Mouse (Mus musculus): Measurements from ENCODE around the gene Rps26.

Rps26 gene

DNA sequence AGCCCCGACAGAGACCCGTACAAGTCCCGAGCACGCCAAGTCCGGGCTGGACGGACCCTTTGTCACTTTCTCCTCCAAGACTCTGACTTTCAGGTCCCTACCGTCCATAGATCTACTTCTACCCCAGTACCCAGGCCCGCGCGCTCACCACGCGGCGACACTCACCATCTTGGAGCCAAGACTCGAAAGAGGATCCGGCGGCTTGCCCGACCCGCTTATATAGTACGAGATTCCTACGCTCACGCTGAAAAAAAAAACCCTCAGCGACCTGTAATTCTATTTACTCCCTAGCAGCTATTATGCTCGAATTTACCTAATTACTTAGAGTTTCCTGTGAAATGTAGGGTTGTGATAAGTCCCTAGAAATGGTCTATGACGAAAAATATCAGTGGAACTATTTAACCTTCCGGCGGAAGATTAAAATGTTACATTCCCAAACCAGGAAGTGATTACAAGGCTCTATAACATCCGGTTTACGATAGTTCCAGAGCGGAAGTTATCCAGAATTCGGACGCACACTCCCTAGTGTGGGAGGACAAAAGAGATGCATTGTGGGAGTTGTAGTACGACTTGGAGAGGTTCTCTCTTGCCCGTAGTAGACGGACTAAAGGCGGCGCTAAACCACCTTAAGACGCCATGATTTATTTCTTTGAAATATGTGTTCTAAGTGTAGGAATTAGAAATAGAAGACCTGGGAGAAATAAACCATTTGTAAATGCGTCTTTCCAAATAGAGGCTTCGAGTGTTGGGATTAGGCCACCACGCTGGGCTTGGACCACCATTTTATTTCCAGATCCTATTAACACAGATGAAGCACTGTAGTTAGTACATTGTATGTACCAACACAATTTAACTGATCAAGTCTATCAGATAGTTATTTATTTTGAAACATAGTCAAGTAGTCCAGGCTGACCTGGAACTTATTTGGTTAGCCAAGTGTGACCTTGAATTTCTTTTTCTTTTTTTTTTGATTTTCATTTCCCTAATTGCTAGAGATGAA lies at the start of gene Rps26:
Gene Rps26 (minus strand): TSS at position 437 of the 1,000 bp plus-strand sequence.
- peak; percentile 89 to 90 for DNase-seq (ENCODE audit: low spot score in 2 of 2)

DNA sequence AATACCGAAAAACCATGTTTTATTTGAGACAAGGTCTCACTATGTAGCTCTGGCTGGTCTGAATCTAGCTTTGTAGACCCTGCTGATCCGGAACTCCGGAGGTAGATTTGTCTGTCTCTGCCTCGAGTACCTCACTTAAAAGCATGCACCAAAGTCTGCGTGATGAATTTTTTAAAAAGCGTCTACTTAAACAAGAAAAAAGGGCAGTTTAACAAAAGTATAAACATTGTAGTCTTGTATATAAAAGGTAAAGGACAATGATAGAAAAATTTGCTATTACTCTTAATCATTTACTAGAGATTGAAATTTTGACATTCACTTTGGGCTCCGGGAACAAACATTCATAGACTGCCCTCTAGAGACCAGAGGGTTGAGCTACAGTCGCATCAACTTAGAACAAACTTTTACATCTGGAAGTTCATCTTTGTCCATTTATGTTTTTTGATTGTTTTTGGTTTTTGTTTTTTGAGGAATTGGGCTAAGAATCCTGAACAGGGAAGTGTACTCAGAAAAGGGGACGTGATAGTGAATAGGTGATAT lies 48.0 kb upstream of the Rps26 start:
- no peak for DNase-seq (ENCODE audit: low spot score in 2 of 2)

- peak; percentile 80 to 84 for DNase-seq (ENCODE audit: low spot score in 2 of 2)
Observed at GRCm38 (mm10) chr10:128673763-128674468, 47.4 kb upstream of the Rps26 start, which contains the start of gene Suox. Suox (minus strand) TSS chr10:128674073.

DNA sequence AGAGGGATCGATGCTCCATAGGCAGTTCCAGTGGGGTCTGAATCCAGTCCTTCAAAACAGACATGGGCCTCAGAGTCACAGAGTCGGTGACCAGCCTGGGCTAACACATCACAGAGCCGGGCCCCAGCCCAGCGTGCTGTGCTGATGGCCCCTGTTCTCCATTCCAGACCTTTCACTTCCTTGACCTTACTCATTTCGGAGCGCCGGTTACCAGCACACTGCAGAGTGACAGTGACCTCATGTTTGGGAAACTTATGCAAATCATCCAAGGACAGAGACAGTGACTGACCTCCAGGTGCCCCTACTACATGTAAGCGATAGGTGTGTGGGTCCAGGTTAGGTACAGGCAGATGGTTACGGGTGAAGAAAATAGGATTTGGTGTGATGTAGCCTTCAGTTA lies 44.6 kb upstream of the Rps26 start:
- no peak for DNase-seq (ENCODE audit: low spot score in 2 of 2)

GRCm38 (mm10) chr10:128668790-128669672 lies 42.5 kb upstream of the Rps26 start:
- DNase-seq (ENCODE audit: low spot score in 2 of 2), result peak; percentile 64 to 65

DNA sequence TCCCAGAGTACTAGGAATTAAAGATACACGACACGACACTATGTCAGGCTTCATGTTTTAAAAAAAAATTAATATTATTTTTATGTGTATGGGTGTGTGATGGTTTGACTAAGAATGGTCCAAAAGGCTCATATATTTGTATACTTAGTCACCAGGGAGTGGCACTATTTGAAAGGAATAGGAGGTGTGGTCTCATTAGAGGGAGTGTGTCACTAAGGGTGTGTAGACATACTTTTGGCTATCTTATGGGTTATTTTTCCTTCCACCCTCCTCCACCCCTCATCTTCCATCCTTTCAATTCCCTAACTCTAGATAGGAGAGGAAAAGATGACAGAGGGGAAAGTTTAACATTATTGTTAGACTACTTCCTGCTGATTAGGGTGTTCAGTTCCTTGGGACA lies 39.3 kb upstream of the Rps26 start:
- DNase-seq (ENCODE audit: low spot score in 2 of 2), result no peak

DNA sequence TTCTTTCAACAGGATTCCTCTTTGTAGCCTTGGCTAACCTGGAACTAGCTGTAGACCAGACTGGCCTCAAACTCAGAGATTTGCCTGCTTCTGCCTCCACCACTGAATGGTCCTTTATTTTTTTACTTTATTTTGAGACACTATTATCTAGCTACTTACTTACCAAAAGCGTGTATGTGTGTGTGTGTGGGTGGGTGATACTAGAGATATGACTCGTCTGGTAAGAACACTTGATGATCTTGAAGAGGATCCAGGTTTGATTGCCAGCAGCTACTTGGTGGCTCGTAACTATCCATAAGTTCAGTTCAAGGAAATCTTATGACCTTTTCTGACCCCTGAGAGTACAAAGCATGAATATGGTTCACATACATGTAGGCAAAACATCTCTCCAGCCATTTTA lies 38.8 kb upstream of the Rps26 start:
- DNase-seq (ENCODE audit: low spot score in 2 of 2), result no peak

DNA sequence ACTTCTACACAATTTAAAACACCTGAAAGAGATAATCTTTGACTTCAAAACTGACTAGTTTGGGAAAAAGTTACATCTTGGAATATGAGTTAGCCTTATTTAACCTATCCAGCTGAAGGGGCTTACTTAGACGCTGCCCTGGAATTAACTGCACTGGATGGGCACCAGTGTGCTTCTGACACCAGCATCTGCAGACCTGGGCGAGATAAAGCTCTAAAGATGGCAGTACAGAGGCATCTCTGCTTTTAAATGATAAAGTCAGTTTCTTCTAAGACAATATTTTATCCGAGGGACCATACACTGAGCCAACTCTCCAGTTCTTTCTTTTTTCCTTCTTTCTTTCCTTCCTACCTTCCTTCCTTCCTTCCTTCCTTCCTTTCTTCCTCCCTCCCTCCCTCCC lies 38.3 kb upstream of the Rps26 start:
- no peak for DNase-seq (ENCODE audit: low spot score in 2 of 2)

DNA sequence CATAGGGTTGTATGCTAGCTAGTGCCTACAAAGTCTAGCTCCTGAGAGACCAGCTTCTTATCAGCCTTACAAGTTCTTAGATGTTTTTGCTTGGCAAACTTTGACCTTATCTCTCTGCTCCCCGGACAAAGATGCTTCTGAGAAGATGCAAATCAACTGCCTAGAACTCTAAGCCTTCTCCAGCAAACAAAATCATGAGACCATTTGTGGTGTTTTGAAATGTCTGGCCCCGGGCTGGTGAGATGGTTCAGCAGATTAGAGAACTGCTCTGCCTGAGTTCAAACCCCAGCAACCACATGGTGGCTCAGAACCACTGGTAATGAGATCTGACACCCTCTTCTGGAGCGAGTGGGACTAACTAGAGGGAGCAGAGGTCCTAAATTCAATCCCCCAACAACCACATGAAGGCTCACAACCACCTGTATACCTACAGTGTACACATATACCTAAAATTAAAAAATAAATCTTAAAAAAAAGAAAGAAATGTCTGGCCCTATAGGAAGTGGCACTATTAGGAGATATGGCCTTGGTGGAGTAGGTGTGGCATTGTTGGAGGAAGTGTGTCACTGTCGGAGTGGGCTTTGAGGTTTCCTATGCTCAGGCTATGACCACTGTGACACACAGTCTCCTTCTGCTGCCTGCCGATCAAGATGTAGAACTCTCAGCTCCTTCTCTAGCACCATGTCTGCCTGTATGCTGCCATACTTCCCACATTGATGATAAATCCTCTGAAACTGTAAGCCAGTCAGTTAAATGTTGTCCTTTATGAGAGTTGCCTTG lies 37.1 kb upstream of the Rps26 start:
- DNase-seq (ENCODE audit: low spot score in 2 of 2), result no peak

DNA sequence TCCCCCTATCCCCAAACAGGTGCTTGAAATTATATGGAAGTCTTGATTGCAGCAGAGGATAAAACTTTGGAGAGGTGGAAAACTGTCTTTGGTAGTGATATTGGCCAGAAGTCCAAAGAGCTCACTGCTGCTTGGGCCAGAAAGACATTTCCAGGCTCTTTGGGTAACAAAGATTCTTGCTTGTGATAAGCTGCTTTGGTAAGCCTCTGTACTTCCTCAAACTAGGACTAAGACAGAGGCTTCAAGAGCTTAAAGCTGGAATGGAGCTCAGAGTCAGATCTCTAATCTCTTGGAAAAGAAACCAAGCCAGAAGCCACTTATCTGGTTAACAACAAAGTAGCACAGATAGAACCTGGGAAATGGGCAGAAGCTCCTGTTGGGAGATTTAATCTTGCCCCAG lies 35.9 kb upstream of the Rps26 start:
- no peak for DNase-seq (ENCODE audit: low spot score in 2 of 2)

DNA sequence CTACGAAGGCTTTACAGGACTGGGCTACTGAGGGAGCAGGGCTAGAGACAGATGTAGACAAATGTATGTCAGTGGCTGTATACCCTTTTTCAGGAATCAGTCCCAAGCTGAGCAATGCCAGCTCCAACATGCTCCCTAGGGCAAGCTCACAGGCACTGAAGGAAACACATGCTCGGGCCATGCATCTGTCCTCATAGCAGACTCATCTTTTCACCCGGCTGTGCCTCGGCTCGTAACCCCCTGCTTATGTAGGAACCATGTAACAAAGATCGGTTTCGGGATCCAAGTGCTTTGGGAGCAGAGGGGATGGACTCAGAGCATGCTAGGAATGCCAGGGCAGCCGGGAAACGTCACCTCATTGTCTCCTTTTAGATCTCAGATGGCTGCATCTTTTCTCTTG lies 32.9 kb upstream of the Rps26 start:
- DNase-seq (ENCODE audit: low spot score in 2 of 2), result no peak

DNA sequence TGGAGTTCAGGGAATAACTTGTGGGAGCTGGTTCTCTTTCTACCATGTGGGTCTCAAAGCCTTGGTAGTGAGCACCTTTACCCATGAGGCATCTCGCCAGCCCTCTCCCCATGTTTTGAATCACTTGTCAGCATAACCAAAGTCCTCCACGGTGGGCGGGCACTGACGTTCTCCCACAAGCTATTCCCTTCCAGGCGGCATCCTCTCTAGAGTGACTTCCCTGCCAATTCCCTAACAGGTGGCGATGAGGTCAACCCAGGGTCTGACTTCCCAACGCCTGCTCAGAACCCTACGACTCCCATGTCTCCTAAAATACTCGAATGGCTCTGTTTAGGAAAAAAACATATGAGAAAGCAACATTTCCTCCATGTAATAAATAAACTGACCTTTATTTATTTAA lies 31.3 kb upstream of the Rps26 start:
- DNase-seq (ENCODE audit: low spot score in 2 of 2), result no peak

DNA sequence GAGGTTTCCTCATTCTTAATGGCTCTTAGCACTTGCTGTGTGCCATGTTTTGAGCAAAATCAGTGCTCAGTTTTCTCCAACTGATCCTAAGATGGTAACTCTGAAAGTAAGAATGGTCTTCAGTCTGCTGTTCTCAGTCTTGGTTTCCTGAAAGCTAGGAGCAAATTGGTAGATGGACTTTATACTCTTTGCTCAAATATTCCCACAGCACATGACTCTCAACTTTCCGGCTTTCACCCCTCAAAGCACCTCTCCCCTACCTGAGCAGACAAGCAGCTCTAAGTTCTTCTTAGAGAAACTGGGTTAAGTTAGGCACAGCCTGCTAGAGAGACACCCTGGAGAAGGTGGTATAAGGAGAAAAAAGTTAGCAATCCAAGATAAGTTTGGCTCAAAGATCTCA lies 30.2 kb upstream of the Rps26 start:
- no peak for DNase-seq (ENCODE audit: low spot score in 2 of 2)

DNA sequence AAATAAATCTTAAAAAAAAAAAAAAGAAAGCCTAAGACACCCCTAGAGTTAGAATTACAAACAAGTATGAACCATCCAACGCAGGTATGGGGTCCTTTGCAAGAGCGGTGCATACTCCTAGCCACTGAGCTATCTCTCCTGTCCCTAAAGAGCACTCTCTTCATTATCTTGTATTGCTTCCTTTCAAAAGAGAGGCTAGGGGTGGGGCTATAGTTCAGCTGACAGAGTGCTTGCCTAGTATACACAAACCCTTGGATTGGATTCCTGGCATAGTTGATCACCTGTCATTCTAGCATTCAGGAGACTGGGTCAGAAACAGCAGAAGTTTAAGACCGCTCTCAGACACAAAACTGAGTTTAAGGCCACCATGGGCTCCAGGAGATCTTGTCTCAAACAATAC lies 28.7 kb upstream of the Rps26 start:
- DNase-seq (ENCODE audit: low spot score in 2 of 2), result no peak

- DNase-seq (ENCODE audit: low spot score in 2 of 2), result no peak
Observed at GRCm38 (mm10) chr10:128653866-128654265, 27.3 kb upstream of the Rps26 start.

DNA sequence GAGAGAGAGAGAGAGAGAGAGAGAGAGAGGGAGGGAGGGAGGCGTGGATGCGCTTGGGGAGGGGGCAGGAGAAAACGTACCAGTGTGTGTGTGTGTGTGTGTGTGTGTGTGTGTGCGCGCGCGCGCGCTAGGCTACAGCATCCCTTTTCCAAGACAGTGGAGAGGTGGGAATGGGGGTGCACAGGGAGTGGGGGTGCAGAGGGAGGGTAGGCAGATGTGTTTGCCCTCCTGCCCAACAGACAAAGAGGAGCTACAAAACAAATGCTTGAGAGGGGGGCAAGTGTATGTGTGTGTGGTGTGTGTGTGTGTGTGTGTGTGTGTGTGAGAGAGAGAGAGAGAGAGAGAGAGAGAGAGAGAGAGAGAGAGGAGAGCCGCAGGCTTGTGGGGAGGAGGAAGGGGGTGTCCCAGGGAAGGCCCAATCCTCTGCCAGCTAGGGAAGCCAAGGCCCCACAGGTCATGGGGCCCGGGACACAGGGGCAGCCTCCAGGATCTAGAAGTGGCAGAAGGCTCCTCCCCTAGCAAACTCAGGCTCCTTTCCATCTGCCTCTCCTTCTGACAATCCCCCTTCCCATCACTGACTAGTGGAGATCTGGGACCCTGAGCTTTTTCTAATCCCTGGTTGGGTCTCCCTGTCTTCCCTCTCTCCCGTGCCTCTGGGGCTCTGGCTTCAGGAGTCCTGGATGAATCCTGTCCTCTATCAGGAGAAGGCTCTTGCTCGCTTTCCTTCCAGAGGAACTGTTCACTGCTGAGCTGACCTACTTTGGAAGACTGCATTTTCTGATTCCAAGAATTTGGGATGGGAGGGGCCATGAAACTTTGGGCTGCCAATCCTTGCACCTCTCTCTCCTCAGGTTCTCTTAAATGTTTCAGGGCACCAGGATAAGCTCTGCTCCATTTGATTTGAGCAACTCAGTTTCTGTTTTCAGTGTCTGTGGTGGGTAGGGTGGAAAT lies 19.9 kb upstream of the Rps26 start:
- peak; percentile 43 to 53 for DNase-seq (ENCODE audit: low spot score in 2 of 2)

DNA sequence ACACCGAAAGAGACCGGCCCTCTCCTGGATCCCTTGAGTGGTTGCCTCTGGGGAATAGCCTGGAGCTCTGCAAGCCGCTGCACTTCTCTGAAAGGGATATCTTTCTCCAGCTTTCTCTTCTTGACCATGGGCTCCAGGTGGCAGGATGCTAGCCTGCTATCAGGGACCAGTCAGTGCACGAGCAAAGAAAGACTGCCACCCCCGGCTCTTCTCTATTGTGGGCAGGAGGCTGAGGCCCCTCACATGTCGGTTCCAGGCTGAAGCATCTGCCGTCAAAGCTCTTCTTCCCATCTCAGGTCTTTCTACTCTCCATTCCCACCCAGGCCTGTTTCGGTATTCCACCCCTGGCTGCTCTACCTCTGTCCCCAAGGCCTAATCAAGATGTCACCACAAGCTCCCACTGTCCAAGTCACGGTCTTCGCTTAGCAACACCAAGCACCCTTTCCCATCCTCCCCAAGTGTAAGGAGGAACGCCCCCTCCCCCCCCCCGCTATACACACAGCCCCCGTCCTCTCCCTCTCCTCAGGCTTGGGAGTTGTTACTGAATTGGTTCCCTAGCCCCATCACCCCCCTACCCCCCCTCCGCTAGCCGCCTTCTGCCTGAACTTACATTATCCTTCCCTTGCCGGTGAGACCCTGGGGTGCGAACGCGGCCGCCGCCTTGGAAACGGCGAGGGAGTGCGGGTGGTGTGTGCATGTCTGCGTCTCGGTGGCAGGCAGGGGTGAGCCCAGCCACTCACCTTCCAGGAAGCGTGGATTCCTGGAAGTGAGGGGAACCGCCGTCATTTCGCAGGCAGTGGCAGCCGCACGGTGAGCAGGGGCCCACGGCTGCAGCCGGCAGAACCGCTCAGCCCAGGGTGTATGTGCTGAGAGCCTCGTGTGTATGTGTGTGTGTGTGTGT lies 18.8 kb upstream of the Rps26 start, which contains the start of gene Ikzf4:
Gene Ikzf4 (minus strand): TSS at position 881 of the 901 bp plus-strand sequence.
- peak; percentile 48 to 57 for DNase-seq (ENCODE audit: low spot score in 2 of 2)

DNA sequence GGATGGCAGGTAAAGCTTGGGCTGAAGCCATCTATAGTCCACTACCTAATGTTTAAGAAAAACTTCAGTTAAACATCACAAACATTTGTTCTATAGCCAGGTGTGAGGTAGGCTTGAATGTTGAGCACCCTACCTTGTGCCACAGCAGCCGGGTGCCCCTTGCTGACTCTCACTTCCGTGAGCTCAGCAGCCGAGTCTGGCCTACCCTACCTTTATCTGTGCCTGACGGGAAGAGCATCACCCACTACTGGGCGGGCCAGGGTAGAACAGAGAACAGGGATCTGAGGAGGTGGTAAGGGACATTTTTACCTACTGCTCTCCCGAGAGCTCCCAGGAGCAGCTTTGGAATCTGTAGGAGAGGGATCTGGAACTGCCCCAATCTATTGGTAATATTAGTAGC lies 16.2 kb upstream of the Rps26 start:
- no peak for DNase-seq (ENCODE audit: low spot score in 2 of 2)

Measured in right cerebral cortex, adult 2 months (tissue).